Mouse (Mus musculus) CH12.LX (cell line): ENCODE measurements around the gene Top3a. TPM values are rescaled to one million over a fixed set of nuclear protein-coding genes. Genes with fewer than 3 reads are reported as not detected.

Experiments used
- DNase-seq: peaks from one replicate; pipeline ENCODE4 v3.0.0-alpha.2; 2013; ENCODE audit errors: extremely low read depth
- H3K27ac ChIP-seq: 2 replicates; pipeline ENCODE4 v1.5.1; 2012; ENCODE audit warnings: low read depth, mild to moderate bottlenecking, control low read depth, moderate library complexity; ENCODE audit not compliant: insufficient read depth
- H3K27me3 ChIP-seq: replicated peaks from 2 replicates; pipeline ENCODE3; 2012; ENCODE audit warnings: inconsistent platforms
- H3K36me3 ChIP-seq, 2 experiments: replicated peaks in 1 of 2; 2 replicates each; pipeline versions ENCODE3 to v1.6.1; 2012; ENCODE audit warnings: inconsistent platforms in 1 of 2, low read length in 1 of 2, mild to moderate bottlenecking in 1 of 2, mixed read lengths in 1 of 2, moderate library complexity in 1 of 2; ENCODE audit not compliant: control insufficient read depth in 1 of 2, insufficient read depth in 1 of 2
- H3K4me1 ChIP-seq, 2 experiments: 2 replicates each; pipeline ENCODE4 v1.6.1; 2012; ENCODE audit warnings: inconsistent platforms in 1 of 2, moderate library complexity in 1 of 2; ENCODE audit not compliant: insufficient read depth in 2 of 2, control insufficient read depth in 1 of 2
- H3K4me2 ChIP-seq: 2 replicates; pipeline ENCODE4 v1.6.1; 2012; ENCODE audit warnings: low read depth, mild to moderate bottlenecking, control low read depth; ENCODE audit not compliant: poor library complexity, insufficient read depth, severe bottlenecking
- H3K4me3 ChIP-seq, 3 experiments: fragments of 150-350 bp in 1 of 3; sonication (generic) in 1 of 3; replicated peaks in 1 of 3; 2 replicates each; pipeline versions ENCODE3 to v1.5.1; 2011 to 2012; ENCODE audit warnings: low read depth in 2 of 3, low read length in 2 of 3, mild to moderate bottlenecking in 2 of 3, moderate library complexity in 2 of 3, control low read depth in 1 of 3, improper control_type of control experiment in 1 of 3, inconsistent platforms in 1 of 3, mixed read lengths in 1 of 3; ENCODE audit not compliant: poor library complexity in 1 of 3
- H3K79me2 ChIP-seq: replicated peaks from 2 replicates; pipeline ENCODE4 v1.6.1; 2012; ENCODE audit warnings: mild to moderate bottlenecking, moderate library complexity; ENCODE audit not compliant: control insufficient read depth, poor library complexity, insufficient read depth, severe bottlenecking; ENCODE audit errors: extremely low read depth
- H3K9ac ChIP-seq: 2 replicates; pipeline ENCODE4 v1.6.1; 2012; ENCODE audit warnings: low read depth, mild to moderate bottlenecking, control low read depth, moderate library complexity; ENCODE audit not compliant: insufficient read depth
- H3K9me3 ChIP-seq: replicated peaks from 2 replicates; pipeline ENCODE3; 2012; ENCODE audit warnings: low read length, inconsistent platforms, mixed read lengths
- BHLHE40 ChIP-seq: IDR thresholded peaks from 2 replicates; pipeline ENCODE4 v1.6.1; 2011; ENCODE audit warnings: mild to moderate bottlenecking, low read depth, low read length, improper control_type of control experiment
- CHD1 ChIP-seq: IDR thresholded peaks from 2 replicates; pipeline ENCODE4 v1.6.1; 2012; ENCODE audit warnings: low read depth, low read length, improper control_type of control experiment, inconsistent platforms
- CHD2 ChIP-seq: IDR thresholded peaks from 2 replicates; pipeline ENCODE4 v1.6.1; 2011; ENCODE audit warnings: low read length, improper control_type of control experiment
- CTCF ChIP-seq, 2 experiments: IDR thresholded peaks in 1 of 2; conservative IDR thresholded peaks in 1 of 2; 2 replicates each; pipeline ENCODE4 v1.5.1; 2011 to 2012; ENCODE audit warnings: low read depth in 2 of 2, low read length in 2 of 2, improper control_type of control experiment in 1 of 2, inconsistent platforms in 1 of 2, mild to moderate bottlenecking in 1 of 2, moderate library complexity in 1 of 2
- E2F4 ChIP-seq: IDR thresholded peaks from 2 replicates; pipeline ENCODE4 v1.6.1; 2011; ENCODE audit warnings: low read depth, low read length, improper control_type of control experiment; ENCODE audit not compliant: insufficient replicate concordance
- ELF1 ChIP-seq: IDR thresholded peaks from 2 replicates; pipeline ENCODE4 v1.6.1; 2014; ENCODE audit warnings: low read depth, mild to moderate bottlenecking, inconsistent platforms, low read length, improper control_type of control experiment
- EP300 ChIP-seq: IDR thresholded peaks from 2 replicates; pipeline ENCODE4 v1.6.1; 2011; ENCODE audit warnings: low read length, improper control_type of control experiment
- ETS1 ChIP-seq: conservative IDR thresholded peaks from 2 replicates; pipeline ENCODE4 v1.6.1; 2012; ENCODE audit warnings: low read depth, mild to moderate bottlenecking, inconsistent platforms, low read length, improper control_type of control experiment, moderate library complexity
- GABPA ChIP-seq: IDR thresholded peaks from 2 replicates; pipeline ENCODE4 v1.6.1; 2012; ENCODE audit warnings: low read depth, low read length, improper control_type of control experiment, inconsistent platforms; ENCODE audit not compliant: insufficient replicate concordance
- HCFC1 ChIP-seq: IDR thresholded peaks from 2 replicates; pipeline ENCODE4 v1.6.1; 2012; ENCODE audit warnings: low read depth, mild to moderate bottlenecking, inconsistent platforms, low read length, improper control_type of control experiment
- IRF4 ChIP-seq: IDR thresholded peaks from 2 replicates; pipeline ENCODE4 v1.6.1; 2014; ENCODE audit warnings: low read depth, mild to moderate bottlenecking, inconsistent platforms, low read length, improper control_type of control experiment
- KAT2A ChIP-seq: IDR thresholded peaks from 2 replicates; pipeline ENCODE4 v1.6.1; 2012; ENCODE audit warnings: low read length, improper control_type of control experiment, inconsistent platforms; ENCODE audit not compliant: insufficient replicate concordance
- MAFK ChIP-seq: IDR thresholded peaks from 2 replicates; pipeline ENCODE4 v1.6.1; 2011; ENCODE audit warnings: low read length, improper control_type of control experiment; ENCODE audit not compliant: insufficient replicate concordance
- MAX ChIP-seq: IDR thresholded peaks from 2 replicates; pipeline ENCODE4 v1.6.1; 2011; ENCODE audit warnings: low read length, improper control_type of control experiment
- MAZ ChIP-seq: IDR thresholded peaks from 2 replicates; pipeline ENCODE4 v1.6.1; 2012; ENCODE audit warnings: low read depth, mild to moderate bottlenecking, inconsistent platforms, low read length, improper control_type of control experiment, moderate library complexity
- MEF2A ChIP-seq: IDR thresholded peaks from 2 replicates; pipeline ENCODE4 v1.6.1; 2014; ENCODE audit warnings: low read depth, mild to moderate bottlenecking, inconsistent platforms, low read length, improper control_type of control experiment, borderline replicate concordance
- MXI1 ChIP-seq: IDR thresholded peaks from 2 replicates; pipeline ENCODE4 v1.6.1; 2011; ENCODE audit warnings: mild to moderate bottlenecking, low read depth, low read length, improper control_type of control experiment
- MYC ChIP-seq: IDR thresholded peaks from 2 replicates; pipeline ENCODE4 v1.6.1; 2011; ENCODE audit warnings: low read depth, mild to moderate bottlenecking, improper control_type of control experiment, low read length
- NELFE ChIP-seq: IDR thresholded peaks from 2 replicates; pipeline ENCODE4 v1.6.1; 2011; ENCODE audit warnings: low read depth, low read length, improper control_type of control experiment
- PAX5 ChIP-seq: IDR thresholded peaks from 2 replicates; pipeline ENCODE4 v1.6.1; 2012; ENCODE audit warnings: low read length, inconsistent platforms, mixed read lengths
- POLR2A ChIP-seq: IDR thresholded peaks from 2 replicates; pipeline ENCODE4 v1.6.1; 2011; ENCODE audit warnings: low read depth, mild to moderate bottlenecking, improper control_type of control experiment, low read length
- POLR2AphosphoS2 ChIP-seq: IDR thresholded peaks from 2 replicates; pipeline ENCODE4 v1.6.1; 2011; ENCODE audit warnings: low read depth, low read length, improper control_type of control experiment
- RAD21 ChIP-seq: IDR thresholded peaks from 2 replicates; pipeline ENCODE4 v1.6.1; 2011; ENCODE audit warnings: low read depth, mild to moderate bottlenecking, low read length, improper control_type of control experiment, moderate library complexity
- RCOR1 ChIP-seq: conservative IDR thresholded peaks from 2 replicates; pipeline ENCODE4 v1.6.1; 2012; ENCODE audit warnings: low read depth, mild to moderate bottlenecking, inconsistent platforms, low read length, improper control_type of control experiment
- SIN3A ChIP-seq: IDR thresholded peaks from 2 replicates; pipeline ENCODE4 v1.6.1; 2012; ENCODE audit warnings: low read length, improper control_type of control experiment, inconsistent platforms
- SMC3 ChIP-seq: IDR thresholded peaks from 2 replicates; pipeline ENCODE4 v1.6.1; 2011; ENCODE audit warnings: low read depth, low read length, improper control_type of control experiment
- TBP ChIP-seq: conservative IDR thresholded peaks from 2 replicates; pipeline ENCODE4 v1.6.1; 2011; ENCODE audit warnings: low read depth, low read length, improper control_type of control experiment
- UBTF ChIP-seq: IDR thresholded peaks from 2 replicates; pipeline ENCODE4 v1.6.1; 2012; ENCODE audit warnings: low read depth, mild to moderate bottlenecking, inconsistent platforms, low read length, improper control_type of control experiment, moderate library complexity
- USF1 ChIP-seq: IDR thresholded peaks from 2 replicates; pipeline ENCODE4 v1.6.1; 2014; ENCODE audit warnings: low read depth, mild to moderate bottlenecking, inconsistent platforms, low read length, improper control_type of control experiment
- USF2 ChIP-seq: conservative IDR thresholded peaks from 2 replicates; pipeline ENCODE4 v1.6.1; 2011; ENCODE audit warnings: low read depth, low read length, improper control_type of control experiment
- ZC3H11A ChIP-seq: IDR thresholded peaks from 2 replicates; pipeline ENCODE4 v1.6.1; 2012; ENCODE audit warnings: low read depth, mild to moderate bottlenecking, inconsistent platforms, low read length, improper control_type of control experiment
- ZNF384 ChIP-seq: IDR thresholded peaks from 2 replicates; pipeline ENCODE4 v1.6.1; 2012; ENCODE audit warnings: low read depth, low read length, improper control_type of control experiment, inconsistent platforms
- dilution Hi-C: fragments of 300-500 bp; cut with MboI; formaldehyde crosslinking; loops from 2 replicates; pipeline ENCODE4 v1.14.3; 2020; ENCODE audit warnings: low sequenced_read_pairs; ENCODE audit not compliant: extremely low pct_unique_long_range_greater_than_20kb, extremely low pct_ligation_motif_present
- in situ Hi-C: fragments of 300-500 bp; cut with MboI; formaldehyde crosslinking; loops from 3 replicates; pipeline ENCODE4 v1.14.3; 2019; ENCODE audit warnings: low sequenced_read_pairs, low pct_ligation_motif_present, low pct_unique_long_range_greater_than_20kb, mixed read lengths
- polyA plus RNA-seq: library from polyadenylated mRNA; unstranded; fragments of >175 nt; gene quantifications from 2 replicates; pipeline ENCODE4 v1.2.1, GENCODE M21; 2012; ENCODE audit warnings: low read depth; ENCODE audit not compliant: insufficient read length
- total RNA-seq, 2 experiments: library from RNA; depleted of rRNA; stranded (reverse); fragments of 300-350 nt in 1 of 2; fragments of >200 nt in 1 of 2; gene quantifications; 2 replicates each; pipeline ENCODE4 v1.2.3; 2012 to 2014

Top3a gene
- total and polyA plus RNA-seq, 3 experiments: 19.6 to 43.7 (median 28.8) TPM

DNA sequence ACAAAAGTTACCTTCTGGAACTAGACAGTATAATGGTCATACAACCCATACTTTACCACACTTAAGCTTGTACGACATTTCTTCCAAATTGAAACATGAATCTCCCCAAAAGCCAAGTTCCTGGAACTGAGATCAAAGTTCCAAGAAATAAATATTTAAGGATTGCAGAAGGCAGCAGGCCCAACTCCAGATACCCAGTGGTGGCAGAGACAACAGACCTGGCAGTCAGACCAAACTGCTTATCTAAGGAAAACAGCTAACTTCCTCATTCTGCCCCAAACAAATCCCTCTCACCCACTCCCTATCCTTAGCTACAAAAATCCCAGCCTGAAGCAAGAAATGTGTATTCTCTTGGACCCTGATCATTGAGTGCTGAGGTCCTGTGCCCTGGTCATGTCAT, 2.3 kb downstream of the Top3a start:
- H3K4me1 ChIP-seq: peaks cover 13 to 64% of the 10 kb centered on the region in 2 experiments
- no peaks in the 10 kb centered on the region for H3K27me3 ChIP-seq
- DNase-seq: no peak
- dilution Hi-C loops: no loop called here
- H3K79me2 ChIP-seq: peaks cover 85% of the 10 kb centered on the region
- peak overlapping the region; percentile 78 to 98 (median 79) for H3K4me3 ChIP-seq
- H3K27ac ChIP-seq: peak overlapping the region; percentile 90
- H3K9me3 ChIP-seq: no peaks in the 10 kb centered on the region
- peak overlapping the region; percentile 89 for H3K9ac ChIP-seq
- H3K36me3 ChIP-seq: peaks cover 12 to 18% of the 10 kb centered on the region in 2 experiments
- in situ Hi-C loops: loop anchor here (5.0 kb wide), 2 partner anchors 37 to 97 kb away; partner anchors contain the start of gene Shmt1
- peak overlapping the region; percentile 90 for H3K4me2 ChIP-seq
- TF ChIP-seq HCFC1 (no peak), MAFK (0 out of 2 replicates have a peak, but pooled peaks have one; percentile 73)

DNA sequence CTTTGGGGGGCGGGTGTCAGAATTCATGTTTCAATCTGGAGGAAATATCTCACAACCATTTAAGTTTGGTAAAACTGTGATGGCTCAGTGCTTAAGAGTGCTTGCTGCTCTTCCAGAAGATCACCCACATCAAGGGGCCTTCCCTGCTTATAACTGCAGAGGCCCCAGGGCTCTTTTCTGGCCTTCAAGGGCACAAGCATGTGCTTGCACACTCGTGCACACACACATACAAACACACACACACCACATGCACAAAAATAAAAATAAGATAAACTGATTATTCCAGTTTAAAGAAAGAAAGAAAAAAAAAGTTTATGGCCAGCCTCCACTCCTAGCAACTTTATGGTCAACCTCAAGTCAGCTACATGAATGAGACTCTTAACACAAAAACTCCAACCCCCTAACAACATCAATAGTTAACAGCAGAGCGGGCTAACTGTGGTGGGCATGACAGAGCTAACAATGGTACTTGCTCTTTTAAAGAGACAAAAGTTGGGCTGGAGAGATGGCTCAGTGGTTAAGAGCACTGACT, 2.9 kb downstream of the Top3a start:
- Histone ChIP-seq H3K9ac (peak overlapping the region; percentile 89), H3K79me2 (peaks cover 80% of the 10 kb centered on the region), H3K27ac (peak overlapping the region; percentile 20; the same call in 1 of the 2 replicates), H3K4me2 (peak overlapping the region; percentile 60), H3K36me3 (peaks cover 6 to 12% of the 10 kb centered on the region in 2 experiments), H3K4me3 (peak overlapping the region in 1 of 3 experiments; percentile 9), H3K9me3 (no peaks in the 10 kb centered on the region), H3K27me3 (no peaks in the 10 kb centered on the region), H3K4me1 (peaks cover 12 to 58% of the 10 kb centered on the region in 2 experiments)
- no peak for DNase-seq
- in situ Hi-C loops: no loop called here
- dilution Hi-C loops: no loop called here
- TF ChIP-seq BHLHE40 (peak; percentile 56), MEF2A (no peak), MAZ (no peak), USF2 (no peak), CHD2 (no peak), IRF4 (0 out of 2 replicates have a peak, but pooled peaks have one; percentile 21), MAX (0 out of 2 replicates have a peak, but pooled peaks have one; percentile 52), POLR2AphosphoS2 (no peak), ZNF384 (no peak), SMC3 (no peak), ETS1 (no peak; the same call in 1 of the 2 replicates), RAD21 (no peak), GABPA (no peak), POLR2A (no peak; the same call in 1 of the 2 replicates), RCOR1 (0 out of 2 replicates have a peak, but pooled peaks have one; percentile 52), CTCF (conservative IDR thresholded peaks at IDR 0.05 in 1 of 2, IDR thresholded peaks at IDR 0.05 in 1 of 2; ENCODE audit: low read depth in 2 of 2, low read length in 2 of 2) (no peak), MXI1 (peak; percentile 53; the same call in 1 of the 2 replicates), UBTF (no peak), TBP (no peak), SIN3A (peak; percentile 68), MYC (no peak; the same call in 1 of the 2 replicates), E2F4 (no peak), EP300 (0 out of 2 replicates have a peak, but pooled peaks have one; percentile 9), KAT2A (0 out of 2 replicates have a peak, but pooled peaks have one; percentile 11), ELF1 (no peak; the same call in 1 of the 2 replicates), ZC3H11A (no peak), PAX5 (no peak), USF1 (no peak), CHD1 (peak; percentile 88), NELFE (no peak)
